Mouse (Mus musculus): ENCODE measurements around the gene Tnfaip8l1. TPM values are rescaled to one million over a fixed set of nuclear protein-coding genes. Genes with fewer than 3 reads are reported as not detected.

Tnfaip8l1 gene
- total and polyA plus RNA-seq, 3 experiments, result 1.1 to 3.2 (median 2.0) TPM

GRCm38 (mm10) chr17:56136558-56136957 is 25.7 kb upstream of the Tnfaip8l1 start:
- no peak for ATAC-seq (ENCODE audit: extremely low read depth, insufficient number of reproducible peaks, low FRiP score, poor library complexity, severe bottlenecking)
- Histone ChIP-seq H3K27me3 (ENCODE audit: insufficient read depth, low read length) (peaks cover 52% of the 10 kb centered on the region), H3K4me3 (ENCODE audit: low read depth, low read length) (no peak overlapping the region), H3K9me3 (replicated peaks) (0 out of 2 replicates have a peak, but pooled peaks cover 3% of the 10 kb centered on the region), H3K36me3 (replicated peaks) (peaks cover 2% of the 10 kb centered on the region), H3K4me1 (ENCODE audit: insufficient read depth, low read depth, low read length) (peaks cover 47% of the 10 kb centered on the region)
- no peak for DNase-seq (ENCODE audit: low spot score)
- TF ChIP-seq POLR2AphosphoS5 (IDR thresholded peaks at IDR 0.05; ENCODE audit: insufficient replicate concordance, low read depth, low read length) (no peak), GATA2 (IDR thresholded peaks at IDR 0.05; ENCODE audit: borderline replicate concordance, low read depth, low read length) (no peak), GATA1 (IDR thresholded peaks at IDR 0.05; ENCODE audit: borderline replicate concordance, low read length) (no peak), TAL1 (conservative IDR thresholded peaks at IDR 0.05; ENCODE audit: low read depth, low read length) (no peak), CTCF (IDR thresholded peaks at IDR 0.05; ENCODE audit: low read depth, low read length) (no peak)

- no peak for DNase-seq (ENCODE audit: low spot score)
- no peaks in the 10 kb centered on the region for H3K36me3 ChIP-seq (replicated peaks)
- H3K4me1 ChIP-seq (ENCODE audit: insufficient read depth, low read depth, low read length), result peaks cover 45% of the 10 kb centered on the region
- H3K4me3 ChIP-seq (ENCODE audit: low read depth, low read length), result no peak overlapping the region
- ATAC-seq (ENCODE audit: extremely low read depth, insufficient number of reproducible peaks, low FRiP score, poor library complexity, severe bottlenecking), result no peak
- peaks cover 62% of the 10 kb centered on the region for H3K27me3 ChIP-seq (ENCODE audit: insufficient read depth, low read length)
- TF ChIP-seq POLR2AphosphoS5 (IDR thresholded peaks at IDR 0.05; ENCODE audit: insufficient replicate concordance, low read depth, low read length) (no peak), GATA2 (IDR thresholded peaks at IDR 0.05; ENCODE audit: borderline replicate concordance, low read depth, low read length) (no peak), CTCF (IDR thresholded peaks at IDR 0.05; ENCODE audit: low read depth, low read length) (no peak), TAL1 (conservative IDR thresholded peaks at IDR 0.05; ENCODE audit: low read depth, low read length) (no peak), GATA1 (IDR thresholded peaks at IDR 0.05; ENCODE audit: borderline replicate concordance, low read length) (no peak)
- 0 out of 2 replicates have a peak, but pooled peaks cover 3% of the 10 kb centered on the region for H3K9me3 ChIP-seq (replicated peaks)
Observed at GRCm38 (mm10) chr17:56137839-56138613, 24.3 kb upstream of the Tnfaip8l1 start.

GRCm38 (mm10) chr17:56139355-56139754 is 22.9 kb upstream of the Tnfaip8l1 start:
- no peak for ATAC-seq (ENCODE audit: extremely low read depth, insufficient number of reproducible peaks, low FRiP score, poor library complexity, severe bottlenecking)
- H3K36me3 ChIP-seq (replicated peaks), result no peaks in the 10 kb centered on the region
- TF ChIP-seq POLR2AphosphoS5 (IDR thresholded peaks at IDR 0.05; ENCODE audit: insufficient replicate concordance, low read depth, low read length) (no peak), GATA2 (IDR thresholded peaks at IDR 0.05; ENCODE audit: borderline replicate concordance, low read depth, low read length) (no peak), TAL1 (conservative IDR thresholded peaks at IDR 0.05; ENCODE audit: low read depth, low read length) (no peak), CTCF (IDR thresholded peaks at IDR 0.05; ENCODE audit: low read depth, low read length) (no peak), GATA1 (IDR thresholded peaks at IDR 0.05; ENCODE audit: borderline replicate concordance, low read length) (no peak)
- no peak for DNase-seq (ENCODE audit: low spot score)
- H3K27me3 ChIP-seq (ENCODE audit: insufficient read depth, low read length), result peaks cover 74% of the 10 kb centered on the region
- peak overlapping the region; percentile 68; the same call in 1 of the 2 replicates for H3K4me3 ChIP-seq (ENCODE audit: low read depth, low read length)
- peaks cover 34% of the 10 kb centered on the region for H3K4me1 ChIP-seq (ENCODE audit: insufficient read depth, low read depth, low read length)
- 0 out of 2 replicates have a peak, but pooled peaks cover 3% of the 10 kb centered on the region for H3K9me3 ChIP-seq (replicated peaks)

GRCm38 (mm10) chr17:56139858-56140595 is 22.2 kb upstream of the Tnfaip8l1 start, which contains the start of gene Sema6b:
Sema6b (minus strand) TSS chr17:56140343.
- peaks cover 78% of the 10 kb centered on the region for H3K27me3 ChIP-seq (ENCODE audit: insufficient read depth, low read length)
- TF ChIP-seq POLR2AphosphoS5 (IDR thresholded peaks at IDR 0.05; ENCODE audit: insufficient replicate concordance, low read depth, low read length) (no peak), GATA1 (IDR thresholded peaks at IDR 0.05; ENCODE audit: borderline replicate concordance, low read length) (no peak), GATA2 (IDR thresholded peaks at IDR 0.05; ENCODE audit: borderline replicate concordance, low read depth, low read length) (no peak), CTCF (IDR thresholded peaks at IDR 0.05; ENCODE audit: low read depth, low read length) (no peak), TAL1 (conservative IDR thresholded peaks at IDR 0.05; ENCODE audit: low read depth, low read length) (no peak)
- H3K4me1 ChIP-seq (ENCODE audit: insufficient read depth, low read depth, low read length), result peaks cover 27% of the 10 kb centered on the region
- 0 out of 2 replicates have a peak, but pooled peaks cover 3% of the 10 kb centered on the region for H3K9me3 ChIP-seq (replicated peaks)
- no peak for ATAC-seq (ENCODE audit: extremely low read depth, insufficient number of reproducible peaks, low FRiP score, poor library complexity, severe bottlenecking)
- peak within 1 kb of the TSS; percentile 68 for H3K4me3 ChIP-seq (ENCODE audit: low read depth, low read length)
- DNase-seq (ENCODE audit: low spot score), result no peak
- no peaks in the 10 kb centered on the region for H3K36me3 ChIP-seq (replicated peaks)

DNA sequence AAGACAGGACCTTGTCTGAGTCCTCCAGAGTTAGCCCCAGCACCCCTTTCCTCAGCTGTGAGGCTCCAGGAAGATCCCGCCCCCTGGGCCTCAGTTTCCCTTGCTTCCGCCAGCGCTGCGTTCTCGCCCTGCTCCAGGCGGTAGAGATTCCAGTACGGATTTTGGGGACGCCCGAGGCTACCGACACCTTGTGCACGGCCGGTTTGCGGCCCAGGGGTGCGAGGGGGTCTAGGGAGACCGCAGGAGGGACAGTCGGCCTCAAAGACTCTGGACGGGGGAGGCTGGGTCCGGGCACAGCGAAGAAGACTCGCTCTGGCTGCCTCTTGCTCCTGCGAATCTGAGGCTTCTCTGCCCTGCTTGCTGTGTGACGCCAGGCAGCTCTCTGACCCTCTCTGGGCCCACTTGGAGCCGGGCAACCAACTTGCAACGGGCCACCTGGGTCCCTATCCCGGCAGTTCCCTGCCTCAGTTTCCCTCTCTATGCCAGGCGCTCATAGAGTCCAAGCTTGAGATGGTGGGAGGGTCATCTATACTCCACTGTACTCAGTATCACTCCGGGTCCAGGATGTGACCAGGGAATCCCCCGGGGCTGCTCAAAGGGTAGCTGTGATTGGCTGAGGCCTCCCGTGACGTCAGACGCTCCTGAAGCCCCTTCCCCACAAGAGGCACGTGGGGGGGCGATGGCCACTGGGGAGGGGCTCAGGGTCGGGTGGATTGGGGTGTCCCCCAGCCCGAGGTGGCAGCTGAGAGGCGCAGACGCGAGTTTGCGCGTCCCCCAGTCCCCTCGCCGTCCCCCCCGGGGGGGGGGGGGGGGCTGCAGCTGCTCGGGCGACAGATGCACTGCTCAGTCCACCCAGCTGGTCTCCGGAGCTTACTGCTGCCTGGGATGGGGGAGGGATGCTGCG is 20.3 kb upstream of the Tnfaip8l1 start:
- DNase-seq (ENCODE audit: low spot score), result no peak
- no peaks in the 10 kb centered on the region for H3K36me3 ChIP-seq (replicated peaks)
- peaks cover 87% of the 10 kb centered on the region for H3K27me3 ChIP-seq (ENCODE audit: insufficient read depth, low read length)
- no peak for ATAC-seq (ENCODE audit: extremely low read depth, insufficient number of reproducible peaks, low FRiP score, poor library complexity, severe bottlenecking)
- 0 out of 2 replicates have a peak, but pooled peaks cover 3% of the 10 kb centered on the region for H3K9me3 ChIP-seq (replicated peaks)
- peaks cover 25% of the 10 kb centered on the region for H3K4me1 ChIP-seq (ENCODE audit: insufficient read depth, low read depth, low read length)
- H3K4me3 ChIP-seq (ENCODE audit: low read depth, low read length), result no peak overlapping the region
- TF ChIP-seq TAL1 (conservative IDR thresholded peaks at IDR 0.05; ENCODE audit: low read depth, low read length) (no peak), CTCF (IDR thresholded peaks at IDR 0.05; ENCODE audit: low read depth, low read length) (no peak), POLR2AphosphoS5 (IDR thresholded peaks at IDR 0.05; ENCODE audit: insufficient replicate concordance, low read depth, low read length) (no peak), GATA1 (IDR thresholded peaks at IDR 0.05; ENCODE audit: borderline replicate concordance, low read length) (no peak), GATA2 (IDR thresholded peaks at IDR 0.05; ENCODE audit: borderline replicate concordance, low read depth, low read length) (no peak)

All from G1E (cell line).